Mouse (Mus musculus): ENCODE results near the gene Trpc5os. TPM values are rescaled to one million over a fixed set of nuclear protein-coding genes. Genes with fewer than 3 reads are reported as not detected.

Trpc5os gene
- total RNA-seq (2021): not detected

- intact Hi-C loops (cut with DNase I): no loop called here
- no peak for DNase-seq
Observed at GRCm38 (mm10) chrX:144456281-144456680, at the start of gene Trpc5os. TSS of gene Trpc5os (plus strand) at chrX:144456581.

DNA sequence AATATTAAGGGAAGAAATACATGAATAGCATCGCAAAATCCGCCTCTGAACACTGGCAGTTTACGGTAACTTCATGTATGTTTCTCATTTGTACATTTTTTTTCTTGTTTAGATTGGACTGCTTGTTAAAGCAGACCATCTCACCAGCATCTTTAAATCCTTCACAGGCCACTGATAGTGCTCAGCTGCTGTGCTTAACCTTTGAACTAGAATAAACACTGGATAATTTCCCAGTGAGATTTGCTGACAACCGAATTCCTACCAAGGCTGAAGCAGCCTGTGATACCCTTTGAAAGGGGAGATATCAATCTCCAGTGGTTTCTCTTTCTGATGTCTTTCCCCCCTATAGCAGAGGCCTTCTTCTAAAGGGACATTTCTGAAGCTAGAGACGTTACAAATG, 48.3 kb upstream of the Trpc5os start:
- intact Hi-C loops (cut with DNase I): loop anchor here (10.0 kb wide), 1 partner anchor 987 kb away; no protein-coding TSS in a partner anchor
- DNase-seq: no peak

DNA sequence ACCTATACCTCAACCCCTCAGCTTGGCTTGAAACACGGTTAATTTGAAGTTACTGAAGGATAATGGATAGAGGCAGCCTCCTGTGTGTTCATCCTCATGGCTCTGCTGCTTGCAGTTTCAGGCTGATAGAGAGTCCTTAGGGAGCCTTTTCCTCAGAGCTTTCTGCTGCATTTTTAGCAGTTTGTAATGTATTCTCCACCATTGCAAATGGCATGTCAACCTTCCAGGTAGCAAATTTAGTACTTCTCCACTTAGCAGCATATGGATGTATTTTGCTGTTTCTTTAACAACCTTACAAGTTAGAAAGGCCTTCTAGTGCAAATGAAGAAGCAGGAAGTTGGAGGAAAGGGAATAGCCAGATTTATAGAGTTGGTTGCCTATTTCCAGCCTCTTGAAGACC, 36.1 kb upstream of the Trpc5os start:
- intact Hi-C loops (cut with DNase I): no loop called here
- DNase-seq: no peak

GRCm38 (mm10) chrX:144421091-144421490, 35.3 kb upstream of the Trpc5os start:
- no peak for DNase-seq
- intact Hi-C loops (cut with DNase I): no loop called here

DNA sequence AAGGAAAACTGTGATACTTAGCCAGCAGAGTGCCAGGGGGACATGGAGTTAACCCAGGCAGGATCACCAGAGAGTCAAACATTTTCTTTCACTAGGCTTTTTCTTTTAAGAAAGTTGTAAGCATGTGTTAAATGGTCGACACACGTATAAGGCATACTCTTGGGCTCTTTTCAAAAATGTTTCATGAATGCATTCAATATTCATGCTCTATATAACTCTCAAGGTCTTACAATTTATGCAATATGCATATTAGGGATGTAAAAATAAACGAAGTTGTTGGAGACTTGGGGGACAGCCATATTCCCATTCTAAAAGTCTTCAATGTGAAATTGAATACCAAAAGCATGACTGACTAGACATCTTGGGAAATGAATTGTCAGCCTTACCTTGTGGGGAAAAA, 32.5 kb upstream of the Trpc5os start:
- intact Hi-C loops (cut with DNase I): no loop called here
- no peak for DNase-seq

GRCm38 (mm10) chrX:144464416-144464815, 8.0 kb downstream of the Trpc5os start:
- intact Hi-C loops (cut with DNase I): no loop called here
- no peak for DNase-seq

GRCm38 (mm10) chrX:144491394-144491793, 35.0 kb downstream of the Trpc5os start:
- intact Hi-C loops (cut with DNase I): no loop called here
- no peak for DNase-seq

DNA sequence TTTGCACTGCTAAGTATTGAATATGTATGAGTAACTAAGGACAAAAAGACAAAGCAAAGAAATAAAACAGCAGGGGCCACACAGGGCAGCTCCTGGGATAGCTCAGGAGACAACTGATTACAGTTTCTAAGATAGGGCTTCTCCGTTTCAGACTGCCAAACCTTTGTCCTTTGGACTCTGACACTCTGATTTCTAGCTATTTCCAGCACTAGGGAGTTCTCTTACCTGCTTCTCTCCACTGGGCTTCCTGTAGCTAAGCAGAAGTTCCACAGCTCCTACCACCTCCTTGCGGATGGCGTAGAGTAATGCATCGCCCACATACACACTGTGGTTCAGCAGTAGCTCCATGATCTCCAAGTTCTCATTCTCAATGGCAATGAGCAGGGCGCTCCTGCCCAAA, 66.9 kb downstream of the Trpc5os start:
- intact Hi-C loops (cut with DNase I): no loop called here
- DNase-seq: no peak

DNA sequence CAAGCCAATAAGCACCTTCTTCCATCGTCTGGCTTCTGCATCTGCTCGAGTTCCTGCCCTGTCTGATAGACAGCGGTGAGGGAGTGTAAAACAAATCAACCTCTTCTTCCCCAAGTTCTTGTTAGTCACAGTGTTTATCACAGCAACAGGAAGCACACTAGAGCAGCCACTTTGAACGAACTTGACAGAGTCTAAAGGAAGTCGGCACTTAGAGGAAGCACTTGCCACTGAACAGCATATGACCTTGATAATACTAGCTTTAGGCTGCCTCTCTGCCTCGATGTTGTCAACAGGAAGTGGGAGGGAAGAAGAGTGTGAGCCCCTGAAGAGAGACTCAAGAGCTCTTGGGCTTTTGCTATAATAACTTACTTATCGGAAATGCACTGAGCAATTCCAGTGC, 69.7 kb downstream of the Trpc5os start:
- no peak for DNase-seq
- intact Hi-C loops (cut with DNase I): no loop called here

Other genes with a start within 250 kb of the Trpc5os start
- 1 to 10 TPM; 5.2 to 5.6 TPM for gene Alg13, start 138.8 kb upstream of the Trpc5os start, total RNA-seq (2021)
- gene Trpc5, start 231.6 kb downstream of the Trpc5os start, total RNA-seq (2021): not detected
- not detected for gene Rtl4, start 232.3 kb downstream of the Trpc5os start, total RNA-seq (2021)

Measured in heart, postnatal 36 days (tissue).